Mouse (Mus musculus): ENCODE data around the gene Ccnyl1.

GRCm38 (mm10) chr1:64721034-64721587, 30.9 kb downstream of the Ccnyl1 start:
- TF ChIP-seq CTCF (IDR thresholded peaks at IDR 0.05; ENCODE audit: low read depth) (no peak), EP300 (IDR thresholded peaks at IDR 0.05; ENCODE audit: low read depth) (no peak)

Data from liver, embryonic 14.5 days (tissue).